Mouse (Mus musculus): ENCODE data around the gene Bcl6b.
A peak's percentile ranks its signal among the peaks of the same experiment; 100 is the strongest.

DNA sequence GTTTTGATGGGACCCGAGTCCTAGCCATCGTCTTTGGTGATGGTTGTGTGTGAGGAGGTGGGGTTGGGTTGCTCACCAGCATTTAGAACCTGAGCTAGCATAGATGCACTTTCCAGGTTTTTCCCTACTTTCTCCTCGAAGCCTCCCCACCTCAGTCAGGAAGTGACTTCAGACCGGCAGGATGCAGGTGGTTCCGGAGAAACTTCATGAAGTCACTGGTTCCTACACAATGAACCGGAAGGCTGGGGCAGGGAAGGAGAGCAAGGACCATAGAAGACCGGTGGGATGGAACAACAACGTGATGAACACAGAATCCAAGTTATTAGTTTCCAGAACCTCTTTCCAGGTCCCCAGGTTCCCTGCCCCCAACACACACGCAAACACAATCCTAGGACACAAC lies 5.9 kb downstream of the Bcl6b start:
- TF ChIP-seq POLR2A (IDR thresholded peaks at IDR 0.05; ENCODE audit: insufficient read depth, low read depth, low read length): peak; percentile 68; the same call in 1 of the 2 replicates
- TF ChIP-seq CTCF (IDR thresholded peaks at IDR 0.05): no peak

Data from heart, adult 2 months (tissue).